Mouse (Mus musculus) Patski (cell line): ENCODE measurements around the gene Col23a1. TPM values are rescaled to one million over a fixed set of nuclear protein-coding genes. Genes with fewer than 3 reads are reported as not detected.

Experiments
- ATAC-seq: fragments of 100-300 bp; one replicate; pipeline ENCODE4 v1.8.0; 2021
- CTCF ChIA-PET: fragments of 350-600 bp; sonication (Branson Sonifier 250); formaldehyde crosslinking; loops from one replicate; lab custom pipeline; 2022; ENCODE audit warnings: inconsistent platforms; lab: Charles Lee
- POLR2A ChIA-PET: fragments of 350-600 bp; sonication (Branson Sonifier 250); formaldehyde crosslinking; loops from one replicate; lab custom pipeline; 2022; ENCODE audit warnings: antibody characterized with exemption, inconsistent platforms; lab: Charles Lee
- DNase-seq: peaks from one replicate; pipeline ENCODE4 v3.0.0-alpha.2; 2011; ENCODE audit warnings: low read depth, low spot score
- H3K27me3 ChIP-seq: fragments of 371-371 bp; one replicate; pipeline ENCODE4 v1.5.1; 2021
- CTCF ChIP-seq: fragments of 100-300 bp; IDR thresholded peaks from one replicate; pipeline ENCODE4 v1.5.1; 2021
- in situ Hi-C: fragments of 300-500 bp; cut with MboI; formaldehyde crosslinking; loops from 3 replicates; pipeline ENCODE4 v1.11.1; 2018; ENCODE audit warnings: low pct_unique_long_range_greater_than_20kb, mixed read lengths
- polyA plus RNA-seq: library from polyadenylated mRNA; unstranded; gene quantifications from one replicate; pipeline ENCODE4 v1.2.3, GENCODE M21; 2021

The Col23a1 gene
- polyA plus RNA-seq, 1 experiment from 2014 or later, result 3.5 TPM

DNA sequence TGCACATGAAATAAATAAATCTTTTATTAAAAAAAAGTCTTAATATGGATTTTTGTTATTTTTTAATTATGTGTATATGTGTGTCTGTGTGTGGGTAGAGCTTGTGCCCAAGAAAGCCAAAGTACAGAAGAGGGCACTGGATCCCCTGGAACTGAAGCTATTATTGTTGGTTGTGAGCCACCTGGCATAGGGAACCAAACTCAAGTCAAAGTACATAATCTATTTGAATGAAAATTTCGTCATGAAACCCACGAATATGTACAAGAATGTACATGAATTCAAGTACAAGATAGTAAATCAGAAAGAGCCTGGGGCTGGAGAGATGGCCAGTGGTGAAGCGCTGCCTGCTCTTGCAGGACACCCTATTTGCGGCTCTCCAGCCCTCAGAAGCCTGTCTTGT is 158.5 kb downstream of the Col23a1 start:
- no peak for TF ChIP-seq CTCF
- POLR2A ChIA-PET, result no interaction called here
- ATAC-seq (no peak), DNase-seq (no peak)
- in situ Hi-C loops, result loop anchor here (5.0 kb wide), 1 partner anchor 79 kb away; no protein-coding TSS in a partner anchor
- CTCF ChIA-PET, result interaction anchor here (2.1 kb wide), 1 partner anchor 10 kb away, joined by 7 read pairs; no protein-coding TSS in a partner anchor
- no peaks in the 10 kb centered on the region for H3K27me3 ChIP-seq

DNA sequence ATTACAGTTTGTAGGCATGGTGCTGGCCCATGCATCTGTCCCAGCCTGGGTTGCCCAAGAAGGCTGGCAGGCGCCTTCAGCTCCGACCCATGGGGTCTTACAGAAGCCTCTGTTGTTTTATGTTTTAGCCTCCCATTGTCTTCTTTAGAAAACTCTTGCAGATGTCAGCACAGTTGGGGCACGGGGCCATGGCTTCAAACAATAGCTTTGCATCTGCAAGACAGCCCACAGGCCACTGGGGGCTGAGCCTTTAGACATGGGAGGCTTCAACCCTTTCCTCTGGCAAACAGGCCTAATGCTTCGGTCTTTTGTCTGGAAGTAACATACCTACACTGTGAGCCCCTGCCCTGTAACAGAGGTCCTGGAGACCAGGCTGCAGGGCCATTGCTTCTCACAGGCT is 159.0 kb downstream of the Col23a1 start:
- H3K27me3 ChIP-seq, result no peaks in the 10 kb centered on the region
- TF ChIP-seq CTCF, result no peak
- ChIA-PET CTCF (interaction anchor here (2.1 kb wide), 1 partner anchor 10 kb away, joined by 7 read pairs; no protein-coding TSS in a partner anchor), POLR2A (no interaction called here)
- DNase-seq (no peak), ATAC-seq (no peak)
- in situ Hi-C loops, result loop anchor here (5.0 kb wide), 1 partner anchor 79 kb away; no protein-coding TSS in a partner anchor

DNA sequence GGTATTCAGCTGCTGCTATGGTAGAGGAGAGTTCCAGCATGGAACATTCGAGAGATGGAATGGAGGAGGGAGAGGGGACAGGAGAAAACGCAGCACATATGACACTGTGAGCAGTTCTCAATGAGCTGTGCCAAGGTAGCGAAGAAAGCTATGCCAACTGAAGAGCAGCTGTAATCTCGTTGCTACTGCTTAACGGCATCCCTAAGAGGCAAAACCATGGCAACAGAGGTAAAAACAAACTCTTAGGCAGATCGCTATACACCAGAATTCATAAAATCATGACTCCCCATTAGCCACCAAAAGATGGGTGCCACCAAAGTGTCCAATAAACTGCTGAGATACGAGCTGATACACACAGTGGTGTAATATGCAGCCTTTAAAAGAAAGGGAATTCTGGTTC is 160.2 kb downstream of the Col23a1 start:
- ATAC-seq (no peak), DNase-seq (no peak)
- ChIA-PET POLR2A (no interaction called here), CTCF (interaction anchor here (1.2 kb wide), 1 partner anchor 22 kb away, joined by 3 read pairs; no protein-coding TSS in a partner anchor)
- in situ Hi-C loops, result loop anchor here (5.0 kb wide), 1 partner anchor 77 kb away; no protein-coding TSS in a partner anchor
- no peak for TF ChIP-seq CTCF
- H3K27me3 ChIP-seq, result no peaks in the 10 kb centered on the region

DNA sequence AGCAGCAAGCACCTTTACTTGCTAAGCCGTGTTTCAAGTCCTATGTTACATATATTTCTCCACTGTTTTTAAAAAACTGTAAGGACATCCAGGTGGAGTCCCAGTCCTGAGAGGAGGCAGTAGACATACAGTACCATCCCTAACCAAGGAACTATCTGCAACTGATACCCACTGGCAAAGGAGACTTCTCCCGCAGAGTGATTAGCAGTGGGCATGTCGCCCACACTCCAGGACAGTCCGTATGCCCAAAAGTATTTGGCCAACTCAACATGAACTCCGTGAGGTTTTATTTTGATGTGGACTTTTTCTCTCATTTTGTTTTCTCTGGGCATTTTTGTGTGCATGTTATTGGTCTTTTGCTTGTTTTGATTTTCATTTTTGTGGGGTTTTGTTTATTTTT is 161.6 kb downstream of the Col23a1 start:
- no peak for TF ChIP-seq CTCF
- POLR2A ChIA-PET, result no interaction called here
- no peaks in the 10 kb centered on the region for H3K27me3 ChIP-seq
- DNase-seq (no peak), ATAC-seq (no peak)
- in situ Hi-C loops, result no loop called here
- CTCF ChIA-PET, result no interaction called here

DNA sequence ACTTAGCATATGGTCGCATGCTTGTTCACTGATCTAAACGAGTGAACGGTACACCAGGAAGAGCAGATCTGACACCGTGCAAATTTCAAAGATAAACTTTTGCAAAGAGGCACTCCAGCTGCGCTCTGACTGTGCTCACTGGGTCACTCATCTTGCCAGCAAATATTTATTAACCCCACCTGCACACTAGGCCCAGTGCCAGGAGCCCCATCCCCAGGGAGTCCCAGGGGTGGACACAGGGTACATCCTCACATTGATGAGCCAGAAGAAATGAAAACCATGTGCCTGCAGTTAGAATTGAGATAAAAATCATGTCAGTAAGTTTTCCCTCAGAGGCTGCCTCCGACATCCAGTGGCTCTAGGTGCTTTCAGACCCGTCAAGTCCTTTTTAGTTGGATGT is 162.2 kb downstream of the Col23a1 start:
- DNase-seq (no peak), ATAC-seq (no peak)
- CTCF ChIA-PET, result no interaction called here
- in situ Hi-C loops, result no loop called here
- POLR2A ChIA-PET, result interaction anchor here (0.7 kb wide), 1 partner anchor 70 kb away, joined by 3 read pairs; no protein-coding TSS in a partner anchor
- TF ChIP-seq CTCF, result no peak
- H3K27me3 ChIP-seq, result no peaks in the 10 kb centered on the region

DNA sequence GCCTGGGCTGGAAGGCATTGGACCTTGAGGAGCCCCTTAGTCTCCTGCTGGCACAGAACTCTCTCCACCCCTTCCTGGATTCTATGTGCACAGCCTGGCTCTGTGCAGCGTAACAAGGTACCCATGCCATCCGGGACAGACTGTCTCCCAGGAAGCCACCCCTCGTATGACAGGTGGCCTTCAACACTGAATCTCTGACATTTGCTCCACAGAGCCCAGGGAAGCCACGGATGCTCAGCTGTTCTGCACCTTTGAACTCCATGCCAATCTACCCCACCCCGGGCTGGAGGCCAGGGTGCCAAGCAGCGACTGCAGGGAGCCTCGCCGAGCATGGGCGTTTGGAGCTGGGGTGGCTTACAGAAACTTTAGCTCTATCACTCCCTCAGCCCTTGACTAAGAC is 164.0 kb downstream of the Col23a1 start:
- no peak for ATAC-seq
- no peak for TF ChIP-seq CTCF
- H3K27me3 ChIP-seq, result no peaks in the 10 kb centered on the region
- POLR2A ChIA-PET, result no interaction called here
- DNase-seq, result no peak
- in situ Hi-C loops, result no loop called here
- CTCF ChIA-PET, result no interaction called here

DNA sequence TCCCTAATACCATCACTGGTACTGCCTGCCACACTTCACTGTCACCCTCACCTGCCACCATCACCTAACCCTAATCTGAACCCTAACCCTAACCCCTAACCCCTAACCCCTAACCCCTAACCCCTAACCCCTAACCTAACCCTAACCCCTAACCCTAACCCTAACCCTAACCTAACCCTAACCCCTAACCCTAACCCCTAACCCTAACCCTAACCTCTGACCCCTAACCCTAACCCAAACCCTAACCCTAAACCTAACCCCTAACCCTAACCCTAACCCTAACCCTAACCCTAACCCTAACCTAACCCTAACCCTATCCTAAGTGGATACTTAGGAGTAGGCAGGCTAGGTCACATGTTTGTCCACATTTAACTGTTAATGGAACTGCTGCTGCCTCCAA is 165.8 kb downstream of the Col23a1 start:
- DNase-seq, result no peak
- no peaks in the 10 kb centered on the region for H3K27me3 ChIP-seq
- ATAC-seq, result no peak
- POLR2A ChIA-PET, result no interaction called here
- in situ Hi-C loops, result no loop called here
- no peak for TF ChIP-seq CTCF
- CTCF ChIA-PET, result no interaction called here

DNA sequence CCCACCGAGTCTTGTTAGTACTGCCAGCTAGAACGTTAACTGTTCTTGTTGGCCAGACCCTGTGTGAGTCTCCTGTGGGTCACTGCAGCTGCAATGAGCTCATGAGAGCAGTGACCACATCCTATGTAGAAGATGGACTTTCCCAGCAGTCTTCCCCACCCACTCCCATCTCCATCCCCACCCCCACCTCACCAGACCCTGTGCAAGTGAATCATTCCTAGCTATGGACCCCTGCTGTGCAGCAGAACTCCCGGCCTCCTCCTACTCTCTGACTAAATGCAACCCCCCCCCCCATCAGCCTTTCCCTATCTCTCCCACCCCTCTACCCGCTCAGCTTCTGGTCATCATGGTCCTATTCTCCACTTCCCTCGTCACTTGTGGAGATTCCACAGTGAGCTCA is 167.9 kb downstream of the Col23a1 start:
- ATAC-seq (no peak), DNase-seq (peak; percentile 48)
- CTCF ChIA-PET, result no interaction called here
- no peaks in the 10 kb centered on the region for H3K27me3 ChIP-seq
- TF ChIP-seq CTCF, result no peak
- in situ Hi-C loops, result no loop called here
- POLR2A ChIA-PET, result no interaction called here

DNA sequence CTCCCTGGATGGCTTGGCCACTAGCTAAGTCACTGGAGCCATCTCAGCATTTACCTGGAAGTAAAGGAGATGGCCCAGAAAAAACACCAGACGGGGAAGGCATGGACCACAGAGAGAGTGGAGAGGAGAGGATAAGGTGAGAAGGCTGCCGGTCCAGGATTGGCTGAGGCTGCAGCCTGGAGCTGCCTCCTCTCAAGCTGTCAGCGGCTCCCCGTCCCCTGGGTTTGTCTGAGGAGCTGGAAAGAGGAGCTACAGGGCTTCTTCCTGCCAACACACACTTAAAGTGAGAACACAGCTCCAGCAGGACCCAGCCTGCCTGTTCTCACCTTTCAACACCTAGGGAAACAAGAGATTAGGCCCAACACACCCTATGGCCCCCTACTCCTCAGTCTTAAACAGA is 168.9 kb downstream of the Col23a1 start:
- no peak for DNase-seq
- TF ChIP-seq CTCF, result no peak
- CTCF ChIA-PET, result interaction anchor here (1.3 kb wide), 1 partner anchor 11 kb away, joined by 7 read pairs; no protein-coding TSS in a partner anchor

DNA sequence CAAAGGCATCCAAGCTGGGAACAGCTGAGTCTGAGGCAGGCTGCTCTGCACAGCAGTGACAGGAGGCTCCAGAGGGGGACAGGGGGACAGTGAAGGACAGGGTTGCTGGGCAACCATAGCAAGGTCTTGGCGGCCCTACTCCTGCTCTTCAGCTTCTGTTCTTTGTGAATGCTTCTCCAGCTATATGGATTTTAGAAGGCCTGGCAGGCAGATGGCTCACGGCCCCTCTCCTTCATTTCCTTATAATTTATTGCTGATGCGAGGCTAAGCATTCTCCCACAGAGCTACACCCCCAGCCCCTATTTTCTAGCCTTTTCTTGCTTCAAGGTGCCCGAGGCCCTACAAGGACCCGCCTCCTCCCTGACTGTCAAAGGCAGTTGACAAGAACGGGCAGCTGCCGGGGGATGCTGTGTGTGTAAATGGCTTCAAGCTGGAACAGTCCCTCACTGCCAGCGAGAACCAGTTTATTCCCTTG is 169.9 kb downstream of the Col23a1 start:
- in situ Hi-C loops, result no loop called here
- ATAC-seq (no peak), DNase-seq (no peak)
- H3K27me3 ChIP-seq, result no peaks in the 10 kb centered on the region
- CTCF ChIA-PET, result interaction anchor here (0.9 kb wide), 1 partner anchor 13 kb away, joined by 3 read pairs; no protein-coding TSS in a partner anchor
- TF ChIP-seq CTCF, result no peak
- POLR2A ChIA-PET, result no interaction called here

More for the DNA sequence above, 168.9 kb downstream of the Col23a1 start:
- POLR2A ChIA-PET, result interaction anchor here (0.7 kb wide), 2 partner anchors 153 to 156 kb away, joined by 3 to 5 read pairs; no protein-coding TSS in a partner anchor
- no peak for ATAC-seq
- no peaks in the 10 kb centered on the region for H3K27me3 ChIP-seq
- in situ Hi-C loops, result no loop called here

DNA sequence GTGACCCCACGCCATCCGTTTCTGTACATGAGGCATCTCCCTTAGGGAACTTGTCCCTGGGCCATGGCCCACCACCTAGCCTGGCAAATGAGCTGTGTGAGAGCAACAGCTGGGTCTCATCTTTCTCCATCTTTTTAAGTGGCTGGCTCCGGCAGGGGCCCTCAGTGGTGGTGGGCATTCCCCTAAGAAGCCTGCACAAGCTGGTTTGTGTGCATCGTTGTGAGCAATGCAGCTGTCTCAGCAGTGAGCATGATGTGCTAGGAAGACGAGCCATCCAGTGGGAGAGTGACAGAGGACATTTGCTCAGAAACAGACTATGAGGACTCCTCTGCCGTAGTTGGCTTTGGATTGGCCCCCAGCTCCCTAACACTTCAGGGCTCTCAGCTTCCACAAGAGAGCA is 179.0 kb downstream of the Col23a1 start:
- ATAC-seq, result no peak
- CTCF ChIA-PET, result interaction anchor here (1.0 kb wide), 1 partner anchor 8 kb away, joined by 3 read pairs; no protein-coding TSS in a partner anchor
- POLR2A ChIA-PET, result no interaction called here
- H3K27me3 ChIP-seq, result no peaks in the 10 kb centered on the region
- no peak for TF ChIP-seq CTCF
- in situ Hi-C loops, result no loop called here
- DNase-seq, result no peak
